Mouse (Mus musculus): ENCODE measurements around the gene Ctf1.

DNA sequence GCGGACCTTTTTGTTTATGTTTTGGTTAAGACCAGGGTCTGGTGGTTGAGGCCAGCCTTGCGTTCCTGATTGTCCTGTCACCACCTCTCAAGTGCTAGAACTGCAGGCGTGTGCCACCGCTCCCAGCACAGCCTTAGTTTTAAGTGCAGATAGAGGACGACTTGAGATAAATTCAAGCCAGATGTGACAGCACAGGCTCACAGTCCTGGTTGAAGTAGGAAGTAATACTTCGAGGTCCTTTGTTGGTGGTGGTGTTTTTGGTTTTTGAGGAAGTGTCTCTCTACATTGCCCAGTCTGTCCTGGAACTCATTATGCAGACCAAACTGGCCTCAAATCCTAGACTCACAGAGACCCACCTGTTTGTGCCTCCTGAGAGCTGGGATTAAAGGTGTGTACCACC, 47.2 kb downstream of the Ctf1 start:
- TF ChIP-seq CTCF (IDR thresholded peaks at IDR 0.05; ENCODE audit: low read depth, low read length), result no peak
- TF ChIP-seq POLR2A (IDR thresholded peaks at IDR 0.05; ENCODE audit: insufficient read depth, low read length), result no peak

Data from ES-Bruce4 (cell line).